Mouse (Mus musculus): ENCODE results near the gene Map6. TPM values are rescaled to one million over a fixed set of nuclear protein-coding genes. Genes with fewer than 3 reads are reported as not detected.

The Map6 gene
- polyA plus RNA-seq, 2 experiments: 0.01 TPM; not detected in 1

DNA sequence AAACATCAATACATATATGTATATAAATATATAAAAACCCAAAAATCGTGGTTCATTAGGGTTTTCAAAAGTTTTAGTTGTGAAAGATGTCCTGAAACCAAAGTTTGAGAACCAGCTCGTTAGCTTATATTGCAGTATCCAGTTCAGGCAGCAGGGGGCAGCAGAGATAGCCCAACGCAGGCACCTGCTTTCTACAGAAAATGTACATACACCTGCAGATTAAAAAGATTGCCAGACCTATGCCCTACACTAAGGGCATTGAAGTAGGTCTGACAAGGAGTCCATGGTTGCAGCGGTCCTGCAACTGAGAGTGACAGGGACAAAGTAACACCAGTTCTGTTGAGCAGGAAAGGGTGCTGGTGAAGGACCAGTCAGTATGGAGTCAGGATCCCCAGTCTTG is 108.2 kb downstream of the Map6 start:
- WGBS (ENCODE audit: insufficient replicate concordance): 5% methylated on average over 4 of the region's 4 CpGs
- H3K4me3 ChIP-seq (ENCODE audit: insufficient read depth in 1 of 2, low read depth in 2 of 2, low read length in 2 of 2): no peak overlapping the region
- no peak overlapping the region for H3K27ac ChIP-seq
- H3K4me2 ChIP-seq (ENCODE audit: low read depth): no peak overlapping the region
- no peaks in the 10 kb centered on the region for H3K36me3 ChIP-seq (replicated peaks; ENCODE audit: control insufficient read depth, insufficient read depth, low read depth)
- no peaks in the 10 kb centered on the region for H3K27me3 ChIP-seq (ENCODE audit: control insufficient read depth, insufficient read depth, low read length)
- no peak overlapping the region for H3K9ac ChIP-seq (replicated peaks)
- TF ChIP-seq EP300 (IDR thresholded peaks at IDR 0.05; ENCODE audit: low read depth) (no peak), CTCF (IDR thresholded peaks at IDR 0.05; ENCODE audit: low read depth) (peak; percentile 81)
- no peak for ATAC-seq (ENCODE audit: insufficient read depth)
- DNase-seq (ENCODE audit: low read depth in 3 of 3, low spot score in 3 of 3): no peak
- no peaks in the 10 kb centered on the region for H3K9me3 ChIP-seq (ENCODE audit: control insufficient read depth, low read length)
- H3K4me1 ChIP-seq (replicated peaks; ENCODE audit: control insufficient read depth in 2 of 2, insufficient read depth in 2 of 2, low read length in 1 of 2): peaks cover 1 to 3% of the 10 kb centered on the region in 2 experiments; a peak in 3 of 4 replicates

DNA sequence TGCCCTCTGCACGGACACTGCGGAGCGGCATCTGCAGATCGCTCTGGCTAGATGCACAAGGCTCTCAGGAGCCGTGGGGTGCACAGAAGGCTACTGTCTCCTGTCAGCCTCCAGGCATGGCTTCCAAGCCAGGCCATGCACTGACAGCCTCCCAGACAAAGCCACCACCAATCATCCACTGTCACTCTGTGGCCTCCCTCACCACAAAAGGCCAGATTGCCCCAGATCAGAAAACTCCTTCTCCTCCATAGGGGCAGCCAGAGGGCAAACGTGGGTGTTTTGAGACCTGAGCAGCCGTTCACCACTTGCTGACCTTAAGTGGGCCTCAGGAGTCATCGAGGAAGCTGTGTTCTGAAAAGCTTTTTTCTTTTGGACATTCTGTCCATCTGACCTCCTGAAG is 111.6 kb downstream of the Map6 start:
- Histone ChIP-seq H3K9ac (replicated peaks) (no peak overlapping the region), H3K4me1 (replicated peaks; ENCODE audit: control insufficient read depth in 2 of 2, insufficient read depth in 2 of 2, low read length in 1 of 2) (peaks cover 3 to 5% of the 10 kb centered on the region in 2 experiments), H3K27me3 (ENCODE audit: control insufficient read depth, insufficient read depth, low read length) (peaks cover 15% of the 10 kb centered on the region), H3K36me3 (replicated peaks; ENCODE audit: control insufficient read depth, insufficient read depth, low read depth) (no peaks in the 10 kb centered on the region), H3K9me3 (ENCODE audit: control insufficient read depth, low read length) (no peaks in the 10 kb centered on the region), H3K4me3 (ENCODE audit: insufficient read depth in 1 of 2, low read depth in 2 of 2, low read length in 2 of 2) (no peak overlapping the region), H3K27ac (no peak overlapping the region), H3K4me2 (ENCODE audit: low read depth) (no peak overlapping the region)
- WGBS (ENCODE audit: insufficient replicate concordance): 53% methylated on average over 8 of the region's 8 CpGs
- no peak for DNase-seq (ENCODE audit: low read depth in 3 of 3, low spot score in 3 of 3)
- TF ChIP-seq EP300 (IDR thresholded peaks at IDR 0.05; ENCODE audit: low read depth) (no peak), CTCF (IDR thresholded peaks at IDR 0.05; ENCODE audit: low read depth) (no peak)
- ATAC-seq (ENCODE audit: insufficient read depth): no peak

DNA sequence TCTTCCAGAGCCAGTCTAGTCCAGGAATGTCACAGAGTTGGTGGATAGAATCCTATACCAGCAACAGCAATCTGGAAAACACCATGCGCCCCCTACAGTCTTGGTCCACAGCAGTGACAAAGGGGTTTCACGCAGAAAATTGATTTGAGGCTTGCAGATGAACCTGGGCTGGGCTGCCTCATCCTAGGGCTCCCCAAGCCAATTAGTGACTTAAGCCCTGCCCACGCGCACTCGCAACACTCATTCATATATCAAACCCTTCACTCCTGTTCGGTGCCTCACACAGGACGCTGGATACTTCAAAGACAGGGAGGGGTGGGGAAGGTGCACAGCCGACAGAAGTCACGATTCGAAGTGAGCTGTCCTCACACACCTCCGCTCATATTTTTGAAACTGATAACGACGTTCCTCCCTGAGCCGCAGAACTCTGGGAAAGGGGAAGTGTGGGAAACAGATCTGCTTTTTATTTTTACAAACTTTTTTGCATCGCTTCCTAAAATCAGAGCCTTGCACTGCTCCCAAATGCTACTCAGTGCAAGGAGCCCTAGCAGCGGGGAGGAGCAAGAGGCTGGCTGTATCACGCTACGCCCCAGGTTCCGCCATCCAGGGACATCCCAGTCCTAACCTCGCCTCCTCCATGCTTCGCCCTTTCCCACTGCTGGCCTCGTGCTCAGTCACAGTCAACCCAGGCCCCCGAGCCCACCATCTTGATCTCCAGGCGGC is 113.4 kb downstream of the Map6 start:
- peak; percentile 38 for TF ChIP-seq CTCF (IDR thresholded peaks at IDR 0.05; ENCODE audit: low read depth)
- TF ChIP-seq EP300 (IDR thresholded peaks at IDR 0.05; ENCODE audit: low read depth): no peak
- ATAC-seq (ENCODE audit: insufficient read depth): peak; percentile 59
- Histone ChIP-seq H3K9me3 (ENCODE audit: control insufficient read depth, low read length) (no peaks in the 10 kb centered on the region), H3K27ac (no peak overlapping the region), H3K4me1 (replicated peaks; ENCODE audit: control insufficient read depth in 2 of 2, insufficient read depth in 2 of 2, low read length in 1 of 2) (peaks cover 3 to 5% of the 10 kb centered on the region in 2 experiments), H3K4me3 (ENCODE audit: insufficient read depth in 1 of 2, low read depth in 2 of 2, low read length in 2 of 2) (peak overlapping the region; percentile 46 to 54), H3K4me2 (ENCODE audit: low read depth) (peak overlapping the region; percentile 80), H3K27me3 (ENCODE audit: control insufficient read depth, insufficient read depth, low read length) (peaks cover 15% of the 10 kb centered on the region), H3K9ac (replicated peaks) (peak overlapping the region; percentile 47), H3K36me3 (replicated peaks; ENCODE audit: control insufficient read depth, insufficient read depth, low read depth) (no peaks in the 10 kb centered on the region)
- 1% methylated on average over 24 of the region's 24 CpGs for WGBS (ENCODE audit: insufficient replicate concordance)
- DNase-seq (ENCODE audit: low read depth in 3 of 3, low spot score in 3 of 3): no peak

DNA sequence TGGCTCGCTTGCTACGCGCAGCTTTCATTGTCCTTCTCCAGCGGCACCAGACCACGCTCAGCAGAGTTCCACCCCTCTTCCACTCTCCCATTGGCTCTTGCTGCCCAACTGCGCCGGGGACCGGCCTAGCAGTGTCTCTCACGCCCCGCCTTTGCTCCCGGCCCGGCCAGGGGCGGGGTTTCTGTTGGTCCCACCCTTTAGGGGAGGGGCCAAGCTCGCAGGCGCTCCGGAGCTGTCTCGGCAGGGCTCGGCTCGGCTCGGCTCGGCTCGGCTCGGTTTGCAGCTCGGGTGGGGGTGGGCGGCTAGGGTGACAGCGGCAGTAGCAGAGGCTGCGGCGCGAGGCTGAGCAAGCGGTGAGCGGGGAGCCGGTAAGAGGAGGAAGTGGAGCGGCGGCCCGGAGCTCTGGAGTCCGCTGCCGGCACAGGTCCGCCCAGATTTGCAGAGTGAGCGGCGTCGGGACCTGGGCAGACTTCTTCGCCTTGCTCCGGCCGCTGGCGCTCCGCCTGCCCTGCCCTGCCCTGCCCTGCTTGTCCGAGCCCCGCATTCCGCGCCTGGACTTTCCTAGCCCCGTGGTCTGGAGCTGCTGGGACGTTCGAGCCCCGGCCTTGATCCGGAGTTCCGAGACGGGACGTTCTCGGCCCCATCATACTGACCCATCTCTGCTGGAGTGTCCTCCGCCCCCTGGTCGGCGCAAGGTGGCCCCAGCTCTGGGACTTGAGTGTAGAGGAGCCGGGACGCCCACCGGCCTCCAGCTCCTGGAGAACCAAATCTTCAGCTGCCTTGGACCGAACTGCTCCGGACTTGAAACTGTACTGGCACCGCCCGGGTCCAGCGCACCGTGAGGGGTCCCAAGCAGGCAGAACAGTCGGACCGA is 114.2 kb downstream of the Map6 start, which contains the start of gene Gdpd5:
Gene Gdpd5, plus strand, starts transcription at position 201 of the 874 bp plus-strand sequence.
- no peak within 1 kb of the TSS for H3K27ac ChIP-seq
- no peaks in the 10 kb centered on the region for H3K9me3 ChIP-seq (ENCODE audit: control insufficient read depth, low read length)
- H3K9ac ChIP-seq (replicated peaks): peak within 1 kb of the TSS; percentile 47
- WGBS (ENCODE audit: insufficient replicate concordance): under 1% methylated on average over 72 of the region's 73 CpGs
- TF ChIP-seq CTCF (IDR thresholded peaks at IDR 0.05; ENCODE audit: low read depth): no peak
- no peak for TF ChIP-seq EP300 (IDR thresholded peaks at IDR 0.05; ENCODE audit: low read depth)
- peak within 1 kb of the TSS; percentile 46 to 54 for H3K4me3 ChIP-seq (ENCODE audit: insufficient read depth in 1 of 2, low read depth in 2 of 2, low read length in 2 of 2)
- DNase-seq (ENCODE audit: low read depth in 3 of 3, low spot score in 3 of 3) (peak; percentile 80 to 86 (median 81)), ATAC-seq (ENCODE audit: insufficient read depth) (peak; percentile 93)
- H3K36me3 ChIP-seq (replicated peaks; ENCODE audit: control insufficient read depth, insufficient read depth, low read depth): no peaks in the 10 kb centered on the region
- H3K4me2 ChIP-seq (ENCODE audit: low read depth): peak within 1 kb of the TSS; percentile 80
- H3K27me3 ChIP-seq (ENCODE audit: control insufficient read depth, insufficient read depth, low read length): peaks cover 15% of the 10 kb centered on the region
- H3K4me1 ChIP-seq (replicated peaks; ENCODE audit: control insufficient read depth in 2 of 2, insufficient read depth in 2 of 2, low read length in 1 of 2): peaks cover 3 to 5% of the 10 kb centered on the region in 2 experiments

Data from liver, embryonic 14.5 days (tissue).